Mouse (Mus musculus) cerebellum, adult 11-12 months (tissue): ENCODE measurements around the gene C530008M17Rik.

Experiments
- DNase-seq: peaks from one replicate; pipeline ENCODE4 v3.0.0; 2022

The C530008M17Rik gene

DNA sequence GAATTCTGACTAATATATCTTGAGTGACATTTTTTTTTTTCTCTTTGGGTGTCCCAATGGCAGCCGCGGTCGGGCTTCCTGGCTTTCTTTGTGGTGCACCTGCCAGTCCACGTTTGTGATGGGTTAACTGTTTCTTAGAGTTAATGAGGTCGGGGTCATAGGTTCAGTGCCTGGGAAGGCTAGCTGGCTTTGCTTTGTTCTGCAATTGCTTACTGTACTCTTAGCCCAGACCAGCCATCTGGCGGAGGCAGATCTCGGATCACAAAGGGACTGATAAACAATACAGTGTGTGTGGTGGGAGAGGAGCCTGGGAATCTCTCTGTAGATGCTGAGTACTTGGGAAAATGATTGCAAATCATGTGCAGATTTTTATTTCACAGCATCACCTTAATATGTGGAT lies 9.1 kb downstream of the C530008M17Rik start:
- no peak for DNase-seq

DNA sequence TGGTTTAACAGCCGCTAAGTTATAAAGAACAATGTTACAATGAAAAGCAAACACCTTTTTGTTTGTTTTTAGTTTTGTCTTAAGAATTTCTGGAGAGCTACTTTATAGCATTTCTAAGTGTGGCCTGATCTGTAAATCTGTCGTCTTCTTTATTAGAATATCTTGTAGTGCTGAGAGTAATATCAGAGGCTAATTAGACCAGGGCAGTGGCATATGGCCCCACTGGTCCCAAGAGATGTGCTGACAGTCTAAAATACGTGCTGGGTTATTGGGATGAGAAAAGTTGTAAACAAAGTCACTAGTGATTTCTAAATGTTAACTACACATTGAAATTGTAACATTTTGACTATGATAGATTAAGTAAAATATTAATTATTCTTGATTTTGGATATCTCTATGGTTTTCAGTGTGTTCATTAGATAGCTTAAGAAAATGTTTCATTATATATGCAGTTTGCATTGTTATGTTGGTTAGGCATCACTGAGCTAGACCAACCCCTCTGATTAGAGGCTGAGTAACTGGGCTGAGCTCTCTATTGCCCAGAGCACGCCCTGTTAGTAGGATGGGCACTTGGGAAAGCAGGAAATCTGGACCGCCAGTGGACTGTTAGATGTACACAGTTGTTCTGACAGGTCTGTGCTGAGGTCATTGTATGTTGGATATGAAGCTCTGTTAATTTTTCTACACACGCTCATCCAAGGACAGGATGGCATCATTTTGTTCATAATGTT lies 9.9 kb downstream of the C530008M17Rik start:
- DNase-seq: no peak

DNA sequence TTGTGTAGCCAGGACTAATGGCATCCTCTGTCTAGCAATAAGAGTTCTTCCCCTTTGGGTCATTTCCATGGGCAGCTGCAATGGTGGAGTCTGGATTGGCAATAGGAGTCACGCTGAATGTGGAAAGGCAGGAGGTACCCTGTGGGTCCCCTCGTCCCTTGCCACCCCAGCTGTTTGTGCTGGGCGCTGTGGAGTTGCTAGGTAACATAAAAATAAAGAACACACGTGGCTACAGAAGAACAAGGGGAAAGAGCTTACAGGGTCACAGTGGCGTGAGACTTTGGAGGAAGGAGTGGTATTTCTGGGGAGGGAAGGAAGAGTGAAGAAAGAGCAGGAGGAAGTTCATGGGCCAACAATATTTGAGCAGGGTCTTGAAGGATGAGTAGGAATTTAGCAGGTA lies 11.8 kb downstream of the C530008M17Rik start:
- DNase-seq: no peak

DNA sequence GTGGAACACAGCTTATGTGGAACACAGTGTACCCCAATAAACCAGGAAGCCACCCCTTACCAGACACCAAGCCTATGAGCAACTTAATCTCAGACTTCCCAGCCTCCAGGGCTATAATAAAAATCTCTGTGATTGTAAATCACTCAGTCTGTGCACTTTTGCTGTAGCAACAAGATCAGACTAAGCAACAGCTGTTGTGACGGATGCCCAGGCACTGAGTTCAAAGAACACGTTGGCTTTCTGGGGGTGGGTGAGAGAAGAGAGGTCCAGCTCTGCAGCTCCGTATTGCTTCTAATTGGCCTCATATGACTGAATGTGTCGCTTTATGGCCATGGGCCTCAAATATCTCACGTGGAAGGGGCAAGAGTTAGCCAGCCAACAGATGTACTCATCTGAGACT lies 12.2 kb downstream of the C530008M17Rik start:
- no peak for DNase-seq

DNA sequence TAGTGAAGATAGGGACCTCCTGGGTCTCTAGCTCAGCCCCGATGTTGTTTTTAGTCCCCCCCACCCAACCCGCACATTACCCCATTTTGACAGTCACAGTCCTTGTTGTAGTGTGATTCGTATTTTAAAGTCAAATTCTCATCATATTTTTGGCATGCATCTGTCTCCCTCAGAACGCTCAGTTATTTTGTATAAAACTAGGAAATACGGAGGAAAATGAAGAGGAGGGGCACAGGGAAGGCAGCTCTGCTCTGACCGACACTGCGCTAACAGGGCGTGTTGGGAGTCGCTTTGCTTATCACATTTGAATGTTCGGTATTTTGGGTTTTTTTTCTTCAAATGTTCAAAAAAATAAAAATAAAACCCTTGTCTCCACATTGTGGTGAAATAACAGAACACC lies 13.9 kb downstream of the C530008M17Rik start:
- no peak for DNase-seq

DNA sequence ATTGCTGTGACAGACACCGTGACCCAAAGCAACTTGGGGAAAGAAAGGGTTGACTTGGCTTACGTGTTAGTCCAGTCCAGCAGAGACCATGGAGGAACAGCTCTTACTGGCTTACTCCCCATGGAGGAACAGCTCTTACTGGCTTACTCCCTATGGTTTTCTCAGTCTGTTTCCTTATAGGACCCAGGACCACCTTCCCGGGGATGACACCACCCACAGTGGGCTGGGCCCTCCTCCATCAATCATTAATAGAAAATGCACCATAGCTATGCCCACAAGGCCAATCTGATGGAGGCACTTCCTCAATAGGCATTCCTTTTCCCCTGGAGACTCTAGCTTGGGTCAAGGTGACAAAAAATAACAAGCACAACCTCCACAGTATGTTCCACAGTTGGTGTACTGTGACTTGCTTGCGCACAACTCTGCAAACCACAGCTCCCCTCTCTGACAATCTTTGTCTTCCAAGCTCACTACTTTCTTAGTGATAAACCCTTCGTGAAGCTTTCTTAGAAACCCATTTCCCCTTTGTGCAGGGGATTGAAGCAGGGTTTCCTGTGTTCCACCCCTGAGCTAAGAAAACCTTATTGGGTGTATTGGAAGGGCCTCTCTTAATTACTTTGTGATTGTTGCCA lies 17.8 kb downstream of the C530008M17Rik start:
- no peak for DNase-seq

DNA sequence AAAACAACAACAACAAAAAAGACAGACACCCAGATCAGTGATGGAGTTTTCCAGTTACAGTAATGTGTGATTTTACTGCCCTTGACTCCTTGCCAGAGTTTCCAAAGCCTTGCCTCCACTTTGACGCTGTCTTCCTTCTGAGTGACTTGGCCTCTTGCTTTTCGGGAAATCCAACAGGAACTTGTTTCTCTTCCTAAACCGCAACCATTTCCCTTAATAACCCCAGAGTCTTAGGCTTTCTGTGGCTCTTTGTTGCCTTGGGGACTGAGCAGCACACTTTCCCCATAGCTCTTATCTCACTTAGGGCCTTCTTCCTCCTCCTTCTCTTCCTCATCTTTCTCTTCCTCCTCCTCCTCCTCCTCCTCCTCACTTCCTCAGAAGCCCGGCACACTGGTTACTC lies 19.1 kb downstream of the C530008M17Rik start:
- no peak for DNase-seq

DNA sequence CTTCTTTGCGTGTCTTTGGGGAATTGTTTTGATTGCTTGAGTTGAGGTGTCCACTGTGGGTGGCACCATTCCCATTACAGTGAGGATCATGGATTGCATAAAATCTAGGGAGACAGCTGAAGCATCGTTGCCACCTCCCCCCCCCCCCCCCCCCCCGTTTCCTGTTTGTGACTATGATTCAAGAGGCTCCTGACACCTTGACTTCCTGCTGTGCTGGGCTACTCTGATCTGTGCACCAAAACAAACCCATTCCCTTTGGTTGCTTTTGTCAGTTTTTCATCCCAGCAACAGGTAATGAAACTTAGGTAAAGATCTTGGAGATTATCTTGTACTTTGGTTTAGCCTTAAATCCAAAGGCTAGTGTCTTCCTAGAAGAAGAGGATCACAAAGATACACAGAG lies 24.6 kb downstream of the C530008M17Rik start:
- no peak for DNase-seq

DNA sequence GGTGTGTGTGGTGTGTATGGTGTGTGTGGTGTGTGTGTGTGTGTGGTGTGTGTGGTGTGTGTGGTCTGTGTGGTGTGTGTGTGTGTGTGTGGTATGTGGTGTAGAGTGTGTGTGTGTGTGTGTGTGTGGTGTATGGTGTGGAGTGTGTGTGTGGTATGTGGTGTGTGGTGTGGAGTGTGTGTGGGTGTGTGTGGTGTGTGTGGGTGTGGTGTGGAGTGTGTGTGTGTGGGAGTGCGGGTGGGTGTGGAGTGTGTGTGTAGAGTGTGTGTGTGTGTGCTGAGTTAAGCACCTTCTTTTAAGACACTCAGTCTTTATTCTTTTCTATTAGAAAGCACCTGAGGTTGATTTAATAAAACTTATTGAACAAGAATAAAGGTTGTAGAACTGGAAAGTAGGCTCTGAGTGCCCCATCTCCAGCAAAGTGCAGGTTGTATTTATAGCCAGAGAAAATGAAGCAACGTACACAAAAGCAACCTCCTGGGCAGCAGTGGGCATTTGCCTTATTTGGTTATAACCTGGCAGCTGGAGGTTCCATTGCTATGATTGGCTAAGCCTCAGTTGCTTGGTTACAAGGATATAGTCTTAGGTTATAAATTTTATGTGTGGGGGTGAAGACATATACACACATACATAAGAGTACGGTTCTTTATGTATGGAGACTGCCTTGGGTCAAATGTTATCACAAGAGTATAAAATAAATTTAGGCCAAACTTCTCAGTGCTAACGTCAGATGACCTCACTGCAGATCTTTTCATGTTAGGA lies 25.8 kb downstream of the C530008M17Rik start:
- no peak for DNase-seq

DNA sequence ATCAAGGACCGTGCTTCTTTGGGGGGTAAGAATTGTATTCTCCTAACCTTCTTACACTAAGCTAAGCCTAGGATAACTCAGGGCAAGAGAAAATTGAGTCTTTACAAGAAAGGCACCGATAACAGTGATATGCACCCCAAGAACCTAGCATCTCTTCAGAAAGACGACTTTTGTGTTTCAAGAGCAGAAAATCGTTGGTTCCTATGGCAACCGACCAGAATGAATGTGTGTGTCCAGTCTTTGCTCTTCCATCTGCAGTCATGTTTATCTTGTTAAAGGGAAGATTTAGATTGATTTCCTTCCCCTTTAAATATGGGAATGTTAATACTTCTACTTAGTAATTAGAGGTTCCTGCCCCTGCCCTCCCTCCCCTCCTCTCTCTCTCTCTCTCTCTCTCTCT lies 27.1 kb downstream of the C530008M17Rik start:
- DNase-seq: no peak

DNA sequence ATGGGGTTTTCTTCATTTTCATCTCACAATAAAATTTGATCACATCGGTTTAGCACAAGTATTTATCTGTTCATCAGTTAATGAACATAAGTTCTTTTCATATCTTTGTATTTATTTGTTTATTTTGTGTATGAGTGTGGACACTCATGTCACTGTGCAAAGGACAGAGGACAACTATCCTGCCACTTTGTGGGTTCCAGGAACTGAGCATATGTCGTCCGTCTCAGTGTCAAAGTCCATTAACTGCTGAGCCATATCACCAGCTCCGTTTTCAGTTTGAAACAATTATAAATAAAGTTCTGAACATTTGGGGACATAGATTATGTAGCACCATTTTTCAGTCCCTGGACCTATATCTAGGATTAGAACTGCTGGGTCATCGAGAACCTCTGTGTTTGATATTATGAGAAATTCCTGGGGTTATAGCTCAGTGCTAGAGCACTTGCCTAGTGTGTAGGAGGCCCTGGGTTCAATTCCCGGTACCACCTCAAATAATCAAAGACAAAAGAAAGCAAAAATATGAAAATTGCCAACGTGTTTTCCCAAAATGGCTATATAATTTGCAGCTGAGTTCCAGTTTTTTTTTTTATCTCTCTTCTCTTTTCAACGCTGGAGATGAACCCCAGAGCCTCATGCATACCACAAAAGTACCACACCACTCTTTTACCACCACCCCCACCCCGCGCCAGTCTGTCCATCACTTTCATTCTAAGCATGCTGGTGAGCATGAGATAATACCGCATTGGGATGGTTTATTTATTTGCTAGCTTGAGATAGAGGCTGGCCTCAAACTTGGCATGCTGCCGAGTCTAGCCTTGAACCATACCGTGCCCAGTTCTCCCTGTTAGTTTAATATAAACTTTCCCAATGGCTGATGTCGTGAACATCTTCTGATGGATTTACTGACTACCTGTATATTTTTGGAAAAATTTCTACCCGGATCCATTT lies 28.6 kb downstream of the C530008M17Rik start:
- DNase-seq: no peak

DNA sequence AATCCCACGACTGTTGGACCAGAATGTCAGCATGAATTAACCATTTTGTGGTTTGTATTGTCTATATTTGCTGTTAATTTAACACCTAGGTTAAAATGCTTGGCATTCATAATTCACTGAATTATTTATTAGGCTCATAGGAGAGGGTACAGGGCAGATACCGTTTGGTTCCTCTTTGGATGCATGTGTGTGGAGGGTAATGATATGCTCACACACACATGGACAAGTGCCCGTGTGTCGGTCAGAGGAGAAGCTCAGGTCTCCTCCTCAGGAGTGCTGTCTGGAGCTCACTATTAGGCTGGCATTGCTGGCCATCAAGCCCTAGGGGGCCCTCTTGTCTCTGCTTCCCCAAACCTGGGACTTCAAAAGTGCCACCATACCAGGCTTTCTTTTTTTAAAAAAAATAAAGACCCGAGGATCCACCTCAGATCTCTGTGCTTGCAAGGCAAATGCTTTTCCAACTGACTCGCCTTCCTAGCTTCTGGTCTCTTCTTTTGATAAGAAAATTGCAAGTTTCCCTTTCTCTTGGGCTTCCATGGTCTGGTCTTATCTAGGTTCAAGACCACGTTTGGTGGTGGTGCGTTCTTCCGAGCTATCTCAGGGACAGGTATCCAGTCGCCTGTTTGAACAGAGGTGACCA lies 31.8 kb downstream of the C530008M17Rik start:
- DNase-seq: no peak

DNA sequence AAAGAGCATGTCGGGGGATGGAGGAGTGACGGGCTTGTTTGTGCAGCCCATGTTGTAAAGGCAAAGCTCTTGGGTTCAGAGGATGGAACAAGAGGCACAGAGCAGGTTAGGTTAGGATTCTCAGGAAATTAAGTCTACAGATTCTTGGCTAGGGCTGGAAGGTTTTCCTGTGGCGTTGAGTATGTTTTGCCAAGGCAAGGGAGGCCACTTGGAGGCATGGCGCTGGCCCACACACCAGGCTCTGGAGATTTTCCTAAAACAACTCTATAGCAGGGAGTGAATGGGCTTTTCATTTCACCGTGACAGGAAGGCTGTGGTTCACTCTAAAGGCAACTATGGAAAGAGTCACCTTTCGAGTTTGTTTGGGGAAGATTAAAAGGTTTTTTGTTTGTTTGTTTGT lies 32.3 kb downstream of the C530008M17Rik start:
- no peak for DNase-seq

DNA sequence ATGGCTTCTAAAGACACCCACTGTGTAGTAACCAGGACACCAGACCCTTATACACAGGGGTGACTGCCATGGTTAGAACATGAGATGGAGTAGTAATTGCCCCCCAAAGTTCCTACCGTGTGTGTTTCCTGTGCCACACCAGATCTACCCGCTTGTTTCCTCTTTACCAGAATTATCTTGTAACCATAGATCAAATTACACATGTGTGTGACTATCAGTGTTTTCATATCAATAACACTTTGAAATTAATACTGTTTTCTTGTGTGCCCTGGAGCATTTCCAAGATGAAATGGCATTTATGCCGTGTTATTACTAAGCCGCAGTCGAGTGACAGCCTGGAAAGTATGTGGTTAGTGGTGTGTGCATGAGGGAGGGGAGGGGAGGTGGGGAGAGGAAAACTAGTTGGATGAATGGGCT lies 33.9 kb downstream of the C530008M17Rik start:
- DNase-seq: no peak

DNA sequence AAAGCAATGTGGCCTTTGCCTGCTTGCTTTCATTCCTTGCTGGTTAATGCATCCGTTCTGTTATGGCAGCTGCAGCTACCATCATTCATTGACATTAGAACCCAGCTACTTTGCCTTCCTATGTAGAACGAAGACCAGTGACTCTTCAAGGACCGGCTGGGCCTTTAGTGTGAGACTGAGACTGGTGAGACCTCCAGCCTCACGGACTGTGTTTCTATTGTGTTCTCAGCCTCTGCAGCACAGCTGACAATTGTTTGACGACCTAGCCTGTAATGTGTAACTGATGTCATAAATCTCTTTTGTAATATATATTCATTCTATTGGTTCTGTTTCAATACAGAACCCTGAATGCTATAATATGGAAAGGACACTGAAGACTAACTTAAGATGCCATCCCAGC lies 34.9 kb downstream of the C530008M17Rik start:
- DNase-seq: no peak

DNA sequence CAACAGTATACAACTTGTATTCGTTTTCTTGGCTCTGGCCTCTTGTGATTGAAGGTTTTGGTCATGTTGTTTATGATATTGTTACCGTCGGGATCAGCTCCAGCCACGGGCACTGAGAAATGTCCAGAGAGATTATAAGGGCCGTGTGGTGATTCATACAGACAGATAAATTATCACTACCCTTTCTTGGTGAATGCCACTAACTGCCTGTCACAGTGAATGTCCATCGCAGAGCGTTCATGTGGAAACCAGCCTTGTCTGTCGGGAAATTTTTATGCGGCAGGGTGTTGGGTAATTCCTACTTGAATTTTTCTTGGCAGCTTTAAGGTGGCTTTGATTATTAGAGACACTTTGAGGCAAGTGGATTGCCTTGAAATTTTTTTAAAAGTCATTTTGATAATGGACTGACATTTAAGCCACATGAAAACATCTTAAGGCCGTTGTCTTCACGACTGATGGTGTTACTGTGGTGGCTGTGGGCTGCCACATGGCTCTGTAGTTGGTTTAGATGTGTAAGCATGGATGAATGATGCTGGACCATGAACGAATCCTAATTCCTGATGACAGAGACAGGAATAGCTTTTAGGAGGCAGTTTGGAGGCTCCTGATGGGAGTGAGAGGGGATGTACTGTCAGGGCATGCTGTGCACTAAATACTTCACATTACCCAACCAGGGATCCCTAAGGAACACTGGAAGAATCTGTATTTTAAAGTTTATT lies 35.6 kb downstream of the C530008M17Rik start:
- DNase-seq: no peak

DNA sequence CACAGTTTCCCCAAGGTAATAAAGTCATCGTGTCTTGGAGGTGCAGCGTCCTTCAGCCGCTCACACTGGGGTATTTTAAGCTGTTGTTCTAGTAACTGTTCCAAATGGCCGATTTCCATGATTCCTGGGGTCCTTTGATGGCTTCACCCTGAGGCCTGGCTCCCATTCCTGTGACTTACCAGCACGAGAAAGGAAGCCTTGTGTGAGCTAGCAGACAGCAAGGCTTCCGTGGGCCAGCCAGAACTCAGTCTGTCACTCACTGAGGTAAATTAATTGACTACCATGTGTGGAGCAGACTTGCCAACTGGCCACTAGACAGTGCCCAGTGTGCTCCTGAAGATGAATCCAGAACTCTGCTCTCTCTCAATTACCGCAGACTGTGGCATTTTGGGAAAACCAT lies 41.2 kb downstream of the C530008M17Rik start:
- peak; percentile 12 for DNase-seq

DNA sequence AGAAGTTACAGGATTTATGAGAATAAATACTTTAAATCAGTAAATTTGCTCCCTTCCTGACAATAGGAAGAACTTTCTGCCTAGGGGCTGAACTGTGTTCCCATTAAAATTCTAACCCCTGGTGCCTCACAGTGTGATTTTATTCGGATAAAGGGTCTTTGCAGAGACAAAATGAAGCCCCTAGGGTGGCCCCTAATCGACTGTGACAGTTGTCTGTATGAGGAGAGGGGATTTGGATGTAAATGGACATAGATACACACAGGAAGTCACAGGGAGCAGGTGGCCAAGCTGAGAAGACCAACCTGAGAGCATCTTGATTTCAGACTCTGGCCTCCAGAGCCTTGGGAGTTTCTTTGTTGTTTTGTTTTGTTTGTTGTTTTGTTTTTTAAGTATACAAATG lies 41.9 kb downstream of the C530008M17Rik start:
- no peak for DNase-seq

DNA sequence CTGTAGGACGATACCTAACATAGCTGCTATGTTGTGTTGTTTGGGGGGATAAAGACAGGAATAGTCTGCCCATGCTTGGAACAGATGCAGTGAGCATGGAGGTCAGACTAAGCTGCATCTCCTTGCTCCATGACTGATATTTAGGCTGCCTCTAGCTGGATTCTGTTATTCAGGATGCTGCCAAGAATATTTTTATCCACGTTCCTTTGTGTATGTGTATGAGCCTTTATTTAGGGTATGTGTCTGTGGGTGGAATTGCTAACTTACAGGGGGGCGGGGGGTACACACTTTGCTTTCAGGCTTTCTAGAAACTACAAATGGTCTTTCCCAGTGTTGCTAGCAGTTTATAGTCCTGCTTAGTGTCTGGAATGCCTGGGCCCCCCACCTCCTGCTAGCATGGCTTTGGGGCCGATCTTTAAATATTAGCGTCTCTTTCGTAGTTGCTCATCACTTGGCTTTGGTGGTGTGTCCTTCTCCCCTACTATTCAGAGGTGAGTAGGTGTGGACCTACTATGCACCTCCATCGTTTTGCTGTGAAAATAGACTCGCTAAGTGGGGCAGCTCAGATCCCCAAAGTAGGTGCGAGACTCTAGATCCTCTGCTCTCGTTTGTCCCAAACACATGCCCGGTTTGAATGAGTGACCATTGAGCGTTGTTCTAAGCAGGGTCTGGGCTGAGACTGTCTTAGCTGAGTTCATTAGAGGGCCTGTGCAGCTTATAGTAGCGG lies 45.0 kb downstream of the C530008M17Rik start:
- DNase-seq: no peak

DNA sequence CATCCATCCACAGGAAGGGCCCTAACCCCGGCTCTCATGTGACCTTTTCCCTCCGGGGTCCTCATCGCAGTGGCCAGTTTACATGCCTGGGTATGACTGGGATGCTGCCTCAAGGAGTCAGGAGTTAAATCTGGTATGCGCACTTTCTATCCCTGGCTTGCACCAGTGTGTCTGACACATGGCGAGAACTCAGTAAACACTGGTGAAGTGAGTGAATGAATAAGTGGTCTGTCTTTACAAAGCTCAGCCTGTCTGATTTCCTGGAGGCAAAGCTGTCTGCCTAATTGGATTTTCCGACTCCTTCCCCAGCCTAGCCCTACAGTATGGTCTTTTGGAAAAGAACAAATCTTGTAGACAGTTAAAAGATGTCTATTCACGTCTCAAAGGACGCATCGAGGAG lies 45.8 kb downstream of the C530008M17Rik start:
- DNase-seq: no peak

DNA sequence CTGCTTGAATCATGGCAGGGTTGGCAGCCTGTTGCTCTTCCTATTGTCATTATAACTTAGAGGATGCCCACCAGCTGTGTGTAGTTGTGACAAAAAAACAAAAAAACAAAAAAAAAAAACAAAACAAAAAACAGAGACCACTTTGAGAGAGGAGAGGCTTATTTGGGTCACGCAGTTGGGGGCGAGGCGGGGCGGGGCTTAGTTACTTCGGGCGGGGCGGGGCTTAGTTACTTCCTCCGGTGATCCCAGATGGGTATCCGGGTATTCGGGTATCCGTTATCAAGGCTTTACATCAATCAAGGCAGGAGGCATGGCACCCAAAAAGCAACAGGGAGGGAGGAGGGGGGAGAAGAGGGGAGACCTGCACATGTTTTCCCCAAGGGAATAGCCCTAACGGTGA lies 46.3 kb downstream of the C530008M17Rik start:
- DNase-seq: no peak
